Mouse (Mus musculus) WW6 (cell line): ENCODE results near the gene 1700023F06Rik.

Experiments used
- DNase-seq: peaks from one replicate; pipeline ENCODE4 v3.0.0-alpha.2; 2013; ENCODE audit warnings: low read depth, low spot score

The 1700023F06Rik gene

GRCm38 (mm10) chr11:103184891-103185290 lies 23.5 kb downstream of the 1700023F06Rik start:
- no peak for DNase-seq

GRCm38 (mm10) chr11:103181911-103182310 lies 26.4 kb downstream of the 1700023F06Rik start:
- DNase-seq = no peak

GRCm38 (mm10) chr11:103181349-103181748 lies 27.0 kb downstream of the 1700023F06Rik start:
- DNase-seq = no peak

- no peak for DNase-seq
These were observed 27.9 kb downstream of the 1700023F06Rik start for GRCm38 (mm10) chr11:103180426-103180825.

GRCm38 (mm10) chr11:103178748-103179147 lies 29.6 kb downstream of the 1700023F06Rik start:
- DNase-seq = no peak

GRCm38 (mm10) chr11:103177815-103178485 lies 30.4 kb downstream of the 1700023F06Rik start:
- no peak for DNase-seq

- DNase-seq = no peak
These were observed 31.1 kb downstream of the 1700023F06Rik start for GRCm38 (mm10) chr11:103177216-103177615.

DNA sequence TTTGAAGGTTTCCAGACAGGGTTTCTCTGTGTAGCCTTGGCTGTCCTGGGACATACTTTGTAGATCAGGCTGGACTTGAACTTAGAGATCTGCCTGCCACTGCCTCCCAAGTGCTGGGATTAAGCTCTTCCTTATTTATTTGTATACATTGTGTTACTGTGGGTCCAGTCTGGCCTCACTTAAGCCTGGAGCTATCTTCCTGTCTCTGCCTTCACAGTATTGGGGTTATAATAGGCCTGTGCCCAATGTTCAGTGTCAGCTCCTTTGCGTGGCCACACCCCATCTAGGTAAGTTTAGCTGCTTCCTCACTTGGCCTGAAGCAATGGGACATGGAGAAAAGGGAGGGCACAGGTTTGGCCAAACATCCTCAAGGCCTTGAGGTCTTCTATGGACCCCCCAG lies 31.8 kb downstream of the 1700023F06Rik start:
- no peak for DNase-seq

- no peak for DNase-seq
These were observed 32.5 kb downstream of the 1700023F06Rik start for GRCm38 (mm10) chr11:103175688-103176442.

- no peak for DNase-seq
These were observed 33.4 kb downstream of the 1700023F06Rik start for GRCm38 (mm10) chr11:103174891-103175391.

DNA sequence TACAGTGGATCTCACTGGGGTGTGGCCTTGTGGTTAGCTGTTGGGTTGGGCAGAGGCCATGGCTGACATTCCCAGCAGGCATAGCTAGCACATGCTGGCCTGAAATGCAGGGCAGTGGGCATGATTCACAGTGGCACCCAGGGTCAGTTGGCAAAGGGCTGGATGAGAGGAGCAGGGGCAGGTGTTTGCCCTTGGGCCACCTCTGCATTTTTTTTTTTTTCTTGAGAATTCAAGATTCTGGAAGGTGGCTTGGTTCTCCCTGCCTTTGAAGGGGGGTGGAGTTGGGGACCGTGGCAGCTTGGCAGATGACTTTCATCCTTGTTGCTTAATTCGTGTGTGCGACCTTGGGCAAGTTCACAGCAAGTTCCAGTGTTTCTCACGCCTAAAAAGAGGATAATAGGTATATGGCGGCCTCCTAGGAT lies 33.9 kb downstream of the 1700023F06Rik start:
- no peak for DNase-seq

- DNase-seq = no peak
These were observed 34.5 kb downstream of the 1700023F06Rik start for GRCm38 (mm10) chr11:103173771-103174344.

GRCm38 (mm10) chr11:103173041-103173770 lies 35.2 kb downstream of the 1700023F06Rik start:
- no peak for DNase-seq

- no peak for DNase-seq
These were observed 35.8 kb downstream of the 1700023F06Rik start for GRCm38 (mm10) chr11:103172392-103173040.

GRCm38 (mm10) chr11:103171703-103172391 lies 36.5 kb downstream of the 1700023F06Rik start:
- no peak for DNase-seq

GRCm38 (mm10) chr11:103171286-103171620 lies 37.1 kb downstream of the 1700023F06Rik start:
- no peak for DNase-seq

DNA sequence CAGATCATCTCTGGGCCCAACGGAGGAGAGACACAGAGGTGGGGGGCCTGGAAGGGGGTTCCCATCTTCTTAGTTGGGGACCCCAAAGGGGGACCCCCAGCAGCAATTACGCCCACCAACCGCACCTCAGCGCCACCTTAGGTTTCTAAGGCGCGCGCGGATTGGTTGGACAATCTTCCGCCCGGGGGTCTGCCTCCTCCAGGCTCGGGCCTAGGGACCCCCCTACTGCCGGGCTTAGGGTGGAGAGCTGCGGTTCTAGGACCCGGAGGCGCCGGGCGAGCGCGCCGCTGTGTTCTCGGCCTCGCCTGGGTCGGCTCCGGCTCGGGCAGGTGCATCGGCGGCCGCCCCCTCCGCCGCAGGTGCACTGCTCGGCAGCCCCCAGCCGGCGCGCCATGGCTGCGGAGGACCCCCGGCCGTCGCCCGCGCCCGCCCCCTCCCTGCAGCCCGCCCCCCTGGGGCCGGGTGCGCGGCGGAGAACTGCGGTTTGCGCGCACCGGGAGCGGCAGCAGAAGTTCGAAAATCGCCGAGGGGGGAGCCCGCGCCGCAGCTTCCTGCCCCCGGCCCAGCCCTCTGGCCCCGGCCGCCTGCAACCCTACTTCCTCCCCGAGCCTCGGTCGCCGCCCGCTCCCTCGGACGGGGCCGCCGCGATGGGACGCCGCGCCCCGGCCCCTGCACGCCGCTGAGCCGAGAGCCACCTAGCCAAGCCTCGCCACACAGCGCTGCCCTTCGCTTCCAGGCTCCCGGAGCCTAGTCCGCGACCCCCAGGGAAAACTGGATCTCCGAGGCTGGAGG lies 37.7 kb downstream of the 1700023F06Rik start, which contains the start of gene Fmnl1:
TSS of gene Fmnl1 (plus strand) at position 614 of the 792 bp plus-strand sequence.
- DNase-seq = no peak

DNA sequence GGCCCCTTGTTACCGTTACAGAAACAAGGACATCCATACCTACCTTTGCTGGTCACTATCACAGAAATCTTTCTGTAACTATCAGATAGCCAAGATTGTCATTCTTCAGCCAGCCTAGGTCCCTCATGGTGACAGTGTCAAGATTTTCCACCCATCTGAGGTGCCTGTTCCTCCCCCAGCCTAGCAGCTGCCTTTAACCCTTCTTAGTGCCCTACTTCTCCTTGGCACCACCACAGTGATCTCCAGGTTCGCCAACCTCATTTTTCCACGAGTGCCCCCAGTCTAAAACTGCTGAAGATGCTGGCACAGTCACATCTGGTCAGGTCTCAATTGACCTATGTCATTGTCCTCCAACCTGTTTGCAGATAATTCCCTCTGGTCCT lies 38.3 kb downstream of the 1700023F06Rik start:
- no peak for DNase-seq

DNA sequence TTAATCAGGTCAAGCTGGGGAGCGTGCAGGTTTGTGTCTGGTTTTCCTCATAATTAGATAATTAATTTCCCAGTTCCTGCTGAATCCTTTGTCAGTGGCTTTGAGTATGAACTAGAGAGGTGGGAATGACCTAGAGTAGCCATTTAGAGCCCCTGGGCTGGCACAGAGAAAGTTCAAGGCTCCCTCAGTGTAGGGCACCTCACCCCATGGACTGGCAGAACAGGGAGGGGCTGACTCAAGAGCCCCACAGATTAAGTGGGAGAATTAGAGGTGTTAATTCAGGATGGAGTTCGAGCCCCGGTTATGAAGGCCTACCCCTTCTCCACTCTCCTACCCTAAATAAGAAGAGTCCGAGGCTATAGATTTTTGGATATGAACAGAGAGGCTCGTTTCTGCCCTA lies 38.7 kb downstream of the 1700023F06Rik start:
- no peak for DNase-seq
